Mouse (Mus musculus): ENCODE data around the gene Apoc1. TPM values are rescaled to one million over a fixed set of nuclear protein-coding genes. Genes with fewer than 3 reads are reported as not detected.
A peak's percentile ranks its signal among the peaks of the same experiment; 100 is the strongest.

Gene Apoc1
- polyA plus RNA-seq (2015; fragmentation: Nextera tagmentation; extraction: Ambion mirVana) = 8.8 and 13.9 TPM in 2 replicates

DNA sequence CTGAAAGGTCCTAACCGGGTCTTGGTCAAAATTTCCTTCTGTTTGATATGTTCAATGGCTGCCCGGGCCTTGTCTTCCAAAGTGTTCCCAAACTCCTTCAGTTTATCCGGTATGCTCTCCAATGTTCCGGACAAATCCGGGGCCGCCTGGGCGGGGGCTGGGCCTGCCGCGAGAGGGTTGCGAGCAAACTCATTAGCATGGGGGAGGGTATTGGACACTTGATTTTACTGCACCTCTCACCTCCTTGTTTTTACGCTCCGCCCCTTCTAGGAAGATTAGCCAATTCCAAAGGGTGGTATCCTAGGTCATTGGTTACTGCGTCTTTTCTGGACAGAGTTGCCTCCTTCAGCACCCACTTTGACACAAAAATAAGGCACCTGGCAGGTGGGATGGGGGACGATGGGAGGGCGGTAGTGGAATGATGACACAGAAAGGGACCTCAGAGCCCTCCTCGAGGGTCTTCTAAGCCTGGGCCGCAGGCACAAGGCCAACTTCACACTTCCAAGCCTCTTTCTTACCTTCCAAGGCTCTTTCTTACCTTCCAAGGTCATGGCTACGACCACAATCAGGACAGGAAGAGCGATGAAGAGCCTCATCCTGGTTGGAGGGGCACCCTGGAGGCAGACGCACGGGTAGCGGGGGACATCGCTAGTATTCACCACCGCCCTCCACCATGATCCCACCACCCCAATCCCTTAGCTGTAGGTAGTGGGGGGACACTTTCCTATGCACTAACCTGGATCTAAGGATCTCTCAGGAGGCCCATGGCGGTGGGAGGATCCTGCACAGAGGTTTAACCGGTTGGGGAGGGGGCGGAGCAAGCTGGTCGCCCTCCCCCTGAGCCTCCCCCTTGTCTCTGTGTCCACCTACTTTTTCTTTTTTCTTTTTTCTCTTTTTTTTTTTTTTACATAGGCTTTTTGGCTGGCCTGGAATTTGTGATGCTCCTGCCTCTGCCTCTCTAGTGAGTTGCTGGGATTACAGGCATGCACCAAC lies at the start of gene Apoc1:
Gene Apoc1 (minus strand): TSS at position 788 of the 993 bp plus-strand sequence.
- 0 out of 2 replicates have a peak within 1 kb of the TSS, but pooled peaks have one; percentile 9 for H3K4me3 ChIP-seq
- peaks cover 46% of the 10 kb centered on the region for H3K4me1 ChIP-seq
- no peak for ATAC-seq (ENCODE audit: extremely low read depth, insufficient number of reproducible peaks, low FRiP score, low TSS enrichment)
- peak within 1 kb of the TSS; percentile 42; the same call in 1 of the 2 replicates for H3K9ac ChIP-seq
- no peaks in the 10 kb centered on the region for H3K27me3 ChIP-seq (replicated peaks)
- H3K4me2 ChIP-seq = peak within 1 kb of the TSS; percentile 25
- peak within 1 kb of the TSS; percentile 92 for H3K27ac ChIP-seq (replicated peaks)
- no peaks in the 10 kb centered on the region for H3K9me3 ChIP-seq
- H3K36me3 ChIP-seq = peaks cover 14% of the 10 kb centered on the region
- WGBS = 47% methylated on average over 28 of the region's 28 CpGs

DNA sequence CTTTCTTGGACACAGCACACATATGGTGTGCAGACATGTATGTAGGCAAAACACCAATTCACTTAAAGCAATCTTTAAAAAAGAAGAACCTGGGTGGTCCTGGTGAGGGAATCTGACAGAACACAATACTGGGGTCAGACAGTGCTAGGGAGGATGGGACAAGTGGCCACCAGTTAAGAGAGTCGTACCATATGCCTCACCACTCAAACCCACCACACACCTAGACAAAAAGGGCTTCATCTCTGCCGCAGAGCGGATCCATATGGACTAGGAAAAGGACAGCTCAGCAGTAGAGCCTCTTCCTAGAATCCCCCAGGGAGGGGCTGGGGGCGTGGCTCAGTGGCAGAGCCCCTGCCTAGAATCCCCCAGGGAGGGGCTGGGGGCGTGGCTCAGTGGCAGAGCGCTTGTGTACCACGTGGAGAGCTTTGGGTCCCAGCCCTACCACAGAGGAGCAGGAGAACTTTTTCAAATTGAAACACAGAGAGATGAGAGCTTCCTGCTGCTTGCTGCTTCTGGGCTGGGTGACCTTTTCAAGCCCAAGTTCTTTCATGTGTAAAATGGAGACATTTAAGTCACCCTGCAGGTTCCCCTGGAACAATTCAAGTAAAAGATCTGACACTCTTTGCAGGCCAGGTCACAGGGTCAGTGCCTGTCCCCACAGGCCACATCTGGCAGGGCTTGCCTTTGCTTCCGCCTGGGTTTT lies 49.0 kb upstream of the Apoc1 start:
- ATAC-seq (ENCODE audit: extremely low read depth, insufficient number of reproducible peaks, low FRiP score, low TSS enrichment) = no peak
- H3K27ac ChIP-seq (replicated peaks) = peak overlapping the region; percentile 50; the same call in 1 of the 2 replicates
- H3K4me2 ChIP-seq = no peak overlapping the region
- H3K4me1 ChIP-seq = peaks cover 61% of the 10 kb centered on the region
- no peak overlapping the region for H3K4me3 ChIP-seq
- WGBS = 25% methylated on average over 8 of the region's 8 CpGs
- H3K9ac ChIP-seq = peak overlapping the region; percentile 33; the same call in 1 of the 2 replicates
- no peaks in the 10 kb centered on the region for H3K27me3 ChIP-seq (replicated peaks)
- H3K9me3 ChIP-seq = peaks cover 4% of the 10 kb centered on the region; the same call in 1 of the 2 replicates
- H3K36me3 ChIP-seq = peaks cover 67% of the 10 kb centered on the region

DNA sequence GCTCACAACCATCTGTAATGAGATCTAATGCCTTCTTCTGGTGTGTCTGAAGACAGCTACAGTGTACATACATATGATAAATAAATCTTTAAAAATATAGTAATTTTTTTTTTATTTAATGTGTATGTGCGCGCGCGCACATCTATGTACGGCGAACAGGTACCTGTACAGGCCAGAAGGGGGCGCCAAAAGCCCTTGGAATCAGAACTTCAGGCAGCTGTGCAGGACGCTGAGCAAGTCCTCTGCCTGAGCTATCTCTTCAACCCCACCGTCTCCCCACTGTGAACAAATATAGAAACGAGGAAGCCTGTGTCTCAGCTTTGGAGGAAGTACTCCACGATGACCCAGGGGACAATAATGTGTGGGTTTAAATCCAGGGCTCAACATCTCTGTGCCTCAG lies 47.8 kb upstream of the Apoc1 start:
- 78% methylated on average over 11 of the region's 11 CpGs for WGBS
- no peak overlapping the region for H3K4me3 ChIP-seq
- H3K36me3 ChIP-seq = peaks cover 76% of the 10 kb centered on the region
- peaks cover 4% of the 10 kb centered on the region; the same call in 1 of the 2 replicates for H3K9me3 ChIP-seq
- H3K27ac ChIP-seq (replicated peaks) = no peak overlapping the region
- ATAC-seq (ENCODE audit: extremely low read depth, insufficient number of reproducible peaks, low FRiP score, low TSS enrichment) = no peak
- H3K27me3 ChIP-seq (replicated peaks) = no peaks in the 10 kb centered on the region
- no peak overlapping the region for H3K9ac ChIP-seq
- peaks cover 49% of the 10 kb centered on the region for H3K4me1 ChIP-seq
- no peak overlapping the region for H3K4me2 ChIP-seq

DNA sequence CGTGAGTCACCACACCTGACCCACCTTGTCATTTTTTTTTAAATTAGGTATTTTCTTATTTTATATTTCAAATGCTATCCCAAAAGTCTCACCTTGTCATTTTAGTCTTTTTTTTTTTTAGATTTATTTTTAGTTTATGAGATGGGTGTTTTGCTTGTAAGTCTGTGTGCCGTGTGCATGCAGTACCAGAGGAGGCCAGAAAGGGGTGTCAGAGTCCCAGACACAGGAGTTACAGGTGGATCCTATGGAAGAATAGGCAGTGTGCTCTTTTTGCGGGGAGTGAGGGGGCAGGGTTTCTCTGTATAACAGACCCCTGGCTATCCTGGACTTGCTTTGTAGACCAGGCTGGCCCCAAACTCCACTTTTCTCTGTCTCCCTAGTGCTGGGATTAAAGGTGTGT lies 46.3 kb upstream of the Apoc1 start:
- Histone ChIP-seq H3K27me3 (replicated peaks) (no peaks in the 10 kb centered on the region), H3K4me2 (no peak overlapping the region), H3K9ac (no peak overlapping the region), H3K4me3 (no peak overlapping the region), H3K4me1 (peaks cover 34% of the 10 kb centered on the region), H3K27ac (replicated peaks) (no peak overlapping the region), H3K9me3 (peaks cover 4% of the 10 kb centered on the region; the same call in 1 of the 2 replicates), H3K36me3 (peaks cover 89% of the 10 kb centered on the region)
- 96% methylated on average over 3 of the region's 3 CpGs for WGBS
- ATAC-seq (ENCODE audit: extremely low read depth, insufficient number of reproducible peaks, low FRiP score, low TSS enrichment) = no peak

DNA sequence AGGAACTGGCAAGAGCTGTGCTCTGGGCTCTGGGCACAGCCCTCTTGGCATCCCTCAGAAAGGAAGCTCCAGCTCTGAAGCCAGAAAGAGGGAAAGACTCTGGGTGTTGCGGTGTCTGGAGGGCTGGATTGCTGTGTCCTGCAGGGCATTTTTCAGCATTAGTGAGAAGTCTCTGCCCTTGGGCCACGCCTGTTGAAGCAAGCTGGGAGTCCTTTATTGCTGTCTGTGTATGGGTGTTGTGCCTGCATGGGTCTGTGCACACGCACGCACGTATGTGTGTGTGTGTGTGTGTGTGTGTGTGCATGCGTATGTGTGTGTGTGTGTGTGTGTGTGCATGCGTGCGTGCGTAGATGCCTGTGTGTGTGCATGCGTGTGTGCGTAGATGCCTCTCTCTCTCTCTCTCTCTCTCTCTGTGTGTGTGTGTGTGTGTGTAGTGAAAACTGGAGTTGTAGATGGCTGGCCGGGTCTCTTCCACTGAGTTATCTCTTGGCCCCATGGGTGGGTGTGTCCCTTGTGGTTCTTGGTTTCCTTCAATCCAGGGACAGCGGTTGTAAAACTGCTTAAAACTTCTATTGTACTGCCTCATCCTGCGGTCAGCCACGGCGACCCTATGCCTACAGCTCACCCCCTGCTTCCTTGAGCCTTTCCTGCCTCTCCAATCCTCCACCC lies 44.1 kb upstream of the Apoc1 start:
- no peak overlapping the region; the same call in 1 of the 2 replicates for H3K4me2 ChIP-seq
- peaks cover 95% of the 10 kb centered on the region for H3K36me3 ChIP-seq
- no peak overlapping the region; the same call in 1 of the 2 replicates for H3K9ac ChIP-seq
- ATAC-seq (ENCODE audit: extremely low read depth, insufficient number of reproducible peaks, low FRiP score, low TSS enrichment) = no peak
- H3K9me3 ChIP-seq = peaks cover 4% of the 10 kb centered on the region; the same call in 1 of the 2 replicates
- no peak overlapping the region for H3K4me3 ChIP-seq
- peaks cover 17% of the 10 kb centered on the region for H3K4me1 ChIP-seq
- H3K27me3 ChIP-seq (replicated peaks) = no peaks in the 10 kb centered on the region
- 73% methylated on average over 16 of the region's 16 CpGs for WGBS
- H3K27ac ChIP-seq (replicated peaks) = 0 out of 2 replicates have a peak overlapping the region, but pooled peaks have one; percentile 33

DNA sequence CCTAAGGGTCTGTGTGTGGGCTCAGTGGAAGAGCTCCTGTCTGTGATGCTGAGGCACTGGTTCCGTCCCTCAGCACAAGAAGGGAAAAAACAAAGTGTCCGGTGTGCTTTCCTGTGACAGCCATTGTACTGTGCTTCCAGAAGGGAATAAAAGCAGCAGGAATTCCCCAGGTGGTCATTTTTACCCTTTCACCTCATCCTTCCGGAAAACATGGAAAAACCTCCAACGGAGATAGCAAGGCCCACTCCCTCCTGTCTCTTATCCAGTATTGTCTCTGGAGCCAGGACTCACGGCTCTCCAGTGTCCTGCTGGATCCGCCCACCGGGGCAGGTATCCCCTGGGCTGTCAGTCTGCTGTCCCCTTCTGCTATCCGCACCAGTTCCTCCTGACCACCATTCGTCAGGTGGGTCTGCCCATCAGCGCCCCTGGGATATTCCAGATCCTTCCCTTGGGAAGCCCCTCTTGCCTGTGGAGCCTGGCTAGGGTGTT lies 41.8 kb upstream of the Apoc1 start:
- H3K4me1 ChIP-seq = peaks cover 6% of the 10 kb centered on the region; the same call in 1 of the 2 replicates
- H3K9ac ChIP-seq = no peak overlapping the region
- no peak overlapping the region for H3K4me3 ChIP-seq
- 84% methylated on average over 10 of the region's 10 CpGs for WGBS
- no peak for ATAC-seq (ENCODE audit: extremely low read depth, insufficient number of reproducible peaks, low FRiP score, low TSS enrichment)
- H3K27ac ChIP-seq (replicated peaks) = no peak overlapping the region
- H3K36me3 ChIP-seq = peaks cover 95% of the 10 kb centered on the region
- H3K4me2 ChIP-seq = no peak overlapping the region
- H3K27me3 ChIP-seq (replicated peaks) = no peaks in the 10 kb centered on the region
- no peaks in the 10 kb centered on the region for H3K9me3 ChIP-seq

DNA sequence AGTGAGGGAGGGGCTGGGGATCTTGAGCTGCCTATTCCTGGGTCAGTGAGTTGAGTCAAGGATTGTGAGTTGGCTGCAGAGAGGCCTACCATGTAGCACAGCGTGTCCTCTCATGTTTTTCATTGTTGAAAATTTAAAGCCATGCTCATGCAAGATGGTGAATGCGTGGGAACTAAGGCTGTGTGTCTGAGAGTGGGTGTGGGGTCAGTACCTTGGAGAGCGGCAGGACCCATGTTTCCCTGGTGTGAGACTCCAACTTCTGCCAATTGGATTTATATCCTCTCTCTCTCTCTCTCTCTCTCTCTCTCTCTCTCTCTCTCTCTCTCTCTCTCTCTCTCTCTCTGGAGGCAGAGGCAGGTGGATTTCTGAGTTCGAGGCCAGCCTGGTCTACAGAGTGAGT lies 34.1 kb upstream of the Apoc1 start:
- Histone ChIP-seq H3K9me3 (no peaks in the 10 kb centered on the region), H3K27ac (replicated peaks) (no peak overlapping the region), H3K36me3 (peaks cover 100% of the 10 kb centered on the region), H3K4me1 (no peaks in the 10 kb centered on the region), H3K9ac (no peak overlapping the region), H3K4me3 (no peak overlapping the region), H3K27me3 (replicated peaks) (no peaks in the 10 kb centered on the region), H3K4me2 (no peak overlapping the region)
- 88% methylated on average over 4 of the region's 4 CpGs for WGBS
- no peak for ATAC-seq (ENCODE audit: extremely low read depth, insufficient number of reproducible peaks, low FRiP score, low TSS enrichment)

DNA sequence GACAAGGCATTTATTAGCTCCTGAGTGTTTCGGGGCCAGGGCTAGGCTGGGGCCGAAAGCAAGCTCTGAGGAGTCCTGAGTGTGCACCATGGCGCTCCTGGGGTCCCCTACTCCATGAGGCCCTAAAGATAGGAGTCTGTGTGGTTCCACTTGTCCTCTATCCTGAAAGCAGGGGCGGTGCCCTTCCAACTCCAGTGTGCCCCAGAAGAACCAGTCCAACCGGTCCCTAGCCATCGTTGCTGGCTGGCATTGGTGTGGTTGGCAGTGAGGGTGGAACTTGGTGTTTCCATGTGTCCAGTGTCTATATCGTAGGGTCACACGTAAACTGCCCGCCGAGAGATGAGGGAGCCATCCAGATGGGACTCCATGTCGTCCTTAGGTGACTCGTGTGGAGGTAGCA lies 31.7 kb upstream of the Apoc1 start:
- Histone ChIP-seq H3K4me3 (no peak overlapping the region), H3K9me3 (peaks cover 11% of the 10 kb centered on the region), H3K27ac (replicated peaks) (0 out of 2 replicates have a peak overlapping the region, but pooled peaks have one; percentile 9), H3K27me3 (replicated peaks) (no peaks in the 10 kb centered on the region), H3K4me1 (no peaks in the 10 kb centered on the region), H3K9ac (no peak overlapping the region), H3K4me2 (no peak overlapping the region), H3K36me3 (peaks cover 100% of the 10 kb centered on the region)
- 95% methylated on average over 12 of the region's 12 CpGs for WGBS
- ATAC-seq (ENCODE audit: extremely low read depth, insufficient number of reproducible peaks, low FRiP score, low TSS enrichment) = no peak

DNA sequence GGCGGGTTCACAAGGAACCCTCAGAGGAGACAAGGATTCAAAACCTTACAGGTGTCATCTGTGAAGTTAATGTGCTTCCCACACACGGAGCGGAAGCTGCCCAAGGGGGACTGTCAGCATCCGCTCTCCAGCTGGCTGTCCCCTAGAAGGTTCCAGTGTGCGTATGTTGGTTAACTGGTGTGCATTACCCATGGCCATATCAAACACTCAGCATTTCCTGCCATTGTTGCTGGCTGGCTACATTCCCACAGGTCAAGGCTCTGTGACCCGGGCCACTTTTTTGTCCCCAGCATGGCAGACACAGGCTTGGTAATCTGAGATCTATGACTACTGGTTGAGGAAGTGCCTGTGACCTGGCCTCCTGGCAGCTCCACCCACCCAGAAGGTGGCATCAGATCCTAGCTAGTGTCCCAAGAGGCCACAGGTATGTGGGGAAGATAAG lies 30.3 kb upstream of the Apoc1 start:
- Histone ChIP-seq H3K27ac (replicated peaks) (peak overlapping the region; percentile 78), H3K9me3 (peaks cover 11% of the 10 kb centered on the region), H3K27me3 (replicated peaks) (no peaks in the 10 kb centered on the region), H3K9ac (no peak overlapping the region), H3K4me2 (no peak overlapping the region), H3K4me3 (no peak overlapping the region), H3K4me1 (no peaks in the 10 kb centered on the region), H3K36me3 (peaks cover 97% of the 10 kb centered on the region)
- WGBS = 73% methylated on average over 6 of the region's 6 CpGs
- ATAC-seq (ENCODE audit: extremely low read depth, insufficient number of reproducible peaks, low FRiP score, low TSS enrichment) = no peak

DNA sequence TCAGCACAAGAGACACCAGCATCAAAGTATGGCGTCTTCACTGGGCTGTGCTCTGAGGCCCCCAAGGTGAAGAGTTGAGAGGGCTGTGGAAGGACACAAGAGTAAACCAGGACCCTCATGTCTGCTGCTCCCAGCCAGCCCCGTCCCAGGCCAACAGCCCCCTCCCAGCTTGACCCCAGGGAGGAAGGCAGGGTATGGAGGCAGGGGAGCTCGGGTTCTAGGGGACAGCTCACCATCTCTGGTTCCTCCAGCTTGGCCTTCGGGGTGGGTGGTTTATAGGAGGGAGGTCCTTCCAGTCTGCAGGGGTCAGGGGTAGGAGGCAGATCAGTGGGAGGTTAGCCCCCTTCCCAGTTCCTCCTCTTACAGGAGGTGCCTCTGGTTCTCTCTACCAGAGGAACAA lies 26.7 kb upstream of the Apoc1 start:
- Histone ChIP-seq H3K27me3 (replicated peaks) (no peaks in the 10 kb centered on the region), H3K9me3 (peaks cover 11% of the 10 kb centered on the region), H3K4me1 (peaks cover 15% of the 10 kb centered on the region), H3K36me3 (peaks cover 72% of the 10 kb centered on the region), H3K4me2 (no peak overlapping the region), H3K27ac (replicated peaks) (no peak overlapping the region), H3K4me3 (no peak overlapping the region), H3K9ac (no peak overlapping the region)
- ATAC-seq (ENCODE audit: extremely low read depth, insufficient number of reproducible peaks, low FRiP score, low TSS enrichment) = no peak
- WGBS = 85% methylated on average over 4 of the region's 4 CpGs

All from heart, embryonic 13.5 days (tissue).